Mouse (Mus musculus) mature B cell (primary cell): ENCODE measurements around the gene Gm44502.
"Not testable (repeated sequence)": the region's sequence is repeated elsewhere in the genome, so short reads cannot be mapped to it uniquely, and the experiment has no call there.

Experiments used
- in situ Hi-C: fragments of 300-500 bp; cut with MboI; formaldehyde crosslinking; loops from 2 replicates; pipeline ENCODE4 v1.14.3; 2019

Gene Gm44502

GRCm38 (mm10) chr15:89453865-89454478 lies 24.5 kb upstream of the Gm44502 start, which contains the start of gene Mapk8ip2:
TSS of gene Mapk8ip2 (plus strand) at chr15:89453913.
- in situ Hi-C loops: no loop called here

DNA sequence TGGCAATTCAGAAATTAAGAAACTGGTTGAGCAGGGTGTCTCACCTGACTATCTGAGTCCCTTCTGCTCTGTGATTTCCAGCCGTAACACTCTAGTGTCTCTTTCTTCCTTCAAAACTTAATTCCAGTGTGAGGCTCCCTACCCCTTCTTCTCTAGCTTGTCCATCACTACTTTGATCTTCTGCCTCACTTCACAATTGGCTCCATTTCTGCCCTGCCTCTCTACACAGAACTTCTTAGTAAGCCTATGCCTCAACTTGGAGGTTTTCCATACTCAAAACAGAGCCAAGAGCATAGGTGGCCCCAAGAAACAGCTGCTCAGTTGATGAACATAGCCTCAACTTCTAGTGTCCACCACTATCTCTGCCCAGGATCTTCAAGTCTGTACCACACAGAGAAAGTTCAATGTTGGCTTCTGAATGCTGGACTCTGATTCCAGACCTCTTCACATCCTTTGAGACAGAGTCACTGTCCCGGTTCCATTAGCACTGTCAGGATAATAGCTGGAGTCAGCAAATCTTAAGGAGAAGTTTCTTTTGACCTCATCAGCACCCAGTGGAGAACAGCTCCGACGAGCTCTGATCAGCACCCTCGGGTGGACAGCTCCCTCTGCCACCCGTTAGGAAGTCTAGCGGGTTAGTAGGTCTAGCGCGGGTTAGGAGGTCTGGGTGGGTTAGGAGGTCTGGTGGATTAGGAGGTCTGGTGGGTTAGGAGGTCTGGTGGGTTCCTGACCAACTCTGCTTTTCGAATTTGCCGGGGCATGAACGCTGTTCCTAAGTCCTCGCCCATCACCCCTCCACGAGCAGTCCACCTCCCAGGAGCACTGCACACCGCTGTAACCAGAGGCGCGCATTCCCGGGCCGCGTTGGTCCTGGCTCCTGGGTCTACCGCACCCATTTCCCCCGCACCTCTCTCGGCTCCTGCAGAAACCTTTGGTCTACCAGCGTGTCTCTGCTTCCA lies 23.7 kb upstream of the Gm44502 start:
- in situ Hi-C loops: no loop called here

GRCm38 (mm10) chr15:89442486-89443070 lies 13.1 kb upstream of the Gm44502 start:
- in situ Hi-C loops: no loop called here

DNA sequence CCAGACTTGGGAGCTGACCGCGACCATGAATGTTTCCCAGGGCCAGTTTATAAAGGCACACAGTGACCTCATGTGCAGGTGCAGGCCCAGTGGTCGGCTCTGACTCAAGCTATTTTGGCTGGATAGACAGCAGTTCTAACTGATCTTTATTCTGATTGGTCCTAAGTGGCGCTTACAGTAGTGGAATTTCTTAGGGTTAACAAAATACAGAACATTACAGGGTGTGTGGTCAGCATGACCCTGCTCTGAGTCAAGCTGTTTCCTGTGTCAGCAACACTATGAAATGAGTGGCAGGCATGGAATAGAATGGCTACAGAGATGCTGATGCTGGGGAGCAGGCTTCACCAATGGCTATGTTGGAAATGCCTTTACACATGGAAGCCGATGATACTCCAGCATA lies 6.4 kb upstream of the Gm44502 start:
- in situ Hi-C loops: no loop called here

DNA sequence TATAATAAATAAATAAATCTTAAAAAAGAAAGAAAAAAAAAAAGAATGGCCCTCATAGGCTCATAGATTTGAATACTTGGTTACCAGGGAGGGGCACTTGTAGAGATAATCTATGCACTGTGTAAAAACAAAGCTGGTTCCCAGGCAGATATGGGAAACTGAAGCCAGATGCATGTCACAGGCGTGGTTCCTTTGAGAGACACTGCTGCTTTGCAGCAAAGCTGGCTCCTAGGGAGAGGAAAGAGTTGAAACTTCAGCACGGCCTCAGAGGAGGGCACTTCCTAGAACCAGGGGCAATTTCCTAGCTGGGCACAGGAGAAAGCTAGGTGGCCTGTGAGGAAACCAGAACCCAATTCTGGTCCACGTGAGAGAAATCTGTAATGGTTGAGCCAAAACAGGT lies 4.6 kb upstream of the Gm44502 start:
- in situ Hi-C loops: no loop called here

- in situ Hi-C loops: no loop called here
These were observed 3.5 kb upstream of the Gm44502 start for GRCm38 (mm10) chr15:89432946-89433345.

GRCm38 (mm10) chr15:89431806-89432205 lies 2.3 kb upstream of the Gm44502 start:
- in situ Hi-C loops: no loop called here

GRCm38 (mm10) chr15:89431271-89431670 lies 1.8 kb upstream of the Gm44502 start:
- in situ Hi-C loops: no loop called here

DNA sequence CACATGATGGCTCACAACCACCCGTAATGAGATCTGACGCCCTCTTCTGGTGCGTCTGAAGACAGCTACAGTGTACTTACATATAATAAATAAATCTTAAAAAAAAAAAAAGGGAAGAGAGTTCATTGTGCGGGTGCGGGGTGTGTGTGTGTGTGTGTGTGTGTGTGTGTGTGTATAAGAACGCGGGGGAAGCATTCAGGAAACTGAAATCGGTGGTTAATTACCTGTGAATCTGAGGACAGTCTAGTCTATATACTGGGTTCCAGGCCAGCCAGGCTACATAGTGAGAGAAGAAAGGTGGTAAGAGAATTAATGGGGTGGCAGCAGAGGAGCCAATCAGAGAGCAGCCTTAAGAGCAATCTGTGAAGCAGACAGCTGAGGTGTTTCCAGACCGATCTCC lies 1.3 kb upstream of the Gm44502 start:
- in situ Hi-C loops: not testable (repeated sequence)

GRCm38 (mm10) chr15:89430341-89430740 lies 845 bp upstream of the Gm44502 start:
- in situ Hi-C loops: no loop called here

DNA sequence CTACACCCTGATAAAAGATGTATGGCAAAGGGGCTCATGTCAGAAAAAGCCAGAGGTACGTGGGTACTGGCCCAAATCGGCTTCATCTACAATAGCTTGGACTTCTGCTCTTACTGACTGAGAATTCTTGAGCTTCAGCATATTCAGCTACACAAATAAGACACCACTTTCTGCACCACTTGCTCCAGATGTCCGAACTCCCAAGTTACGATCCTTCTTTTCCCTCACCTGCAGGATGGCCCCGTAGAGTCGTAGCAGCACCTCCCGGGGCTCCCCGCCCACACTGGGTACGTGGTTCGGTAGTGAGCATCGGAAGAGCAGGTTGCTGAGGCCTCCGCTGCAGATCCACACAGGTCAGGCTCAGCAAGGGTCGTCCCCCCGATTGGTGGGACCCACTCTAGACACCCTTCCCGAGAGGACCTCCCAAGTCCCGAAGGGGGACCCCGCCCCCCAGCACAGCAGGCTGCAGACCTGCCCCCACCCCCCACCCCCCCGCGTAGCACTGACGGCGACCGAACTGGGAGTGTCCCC lies 610 bp downstream of the Gm44502 start:
- in situ Hi-C loops: no loop called here

DNA sequence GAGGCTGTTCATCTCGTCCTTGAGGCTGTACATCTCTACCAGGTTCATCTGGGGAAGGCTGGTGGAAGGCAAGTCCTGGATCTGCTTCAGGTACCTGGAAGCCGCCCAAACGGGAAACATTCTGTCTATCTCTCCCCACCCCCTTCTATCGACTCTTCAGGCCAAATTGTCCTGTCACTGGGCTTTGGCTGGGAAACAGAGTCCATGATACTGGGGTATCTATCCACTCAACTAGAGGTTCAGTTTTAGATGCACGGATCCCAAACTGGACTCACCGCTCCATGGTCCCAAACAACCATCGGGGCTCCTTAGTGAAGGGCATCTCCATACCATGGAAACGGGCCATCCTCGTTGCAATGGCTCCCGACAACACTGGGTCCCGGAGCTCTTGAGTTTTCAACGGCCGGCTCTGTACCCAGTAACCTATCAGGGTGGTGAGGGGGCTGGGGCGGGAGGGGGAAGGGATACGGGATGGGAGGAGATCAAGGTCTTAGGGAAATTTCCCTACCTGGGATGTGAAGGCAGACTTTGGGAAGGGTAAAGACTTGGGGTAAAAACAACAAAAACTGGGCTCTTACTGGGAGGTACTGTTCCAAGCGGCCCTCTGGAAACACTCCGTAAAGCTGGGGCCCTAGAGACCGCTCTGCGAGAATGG lies 1.2 kb downstream of the Gm44502 start:
- in situ Hi-C loops: no loop called here

- in situ Hi-C loops: no loop called here
These were observed 2.8 kb downstream of the Gm44502 start for GRCm38 (mm10) chr15:89426716-89427115.

DNA sequence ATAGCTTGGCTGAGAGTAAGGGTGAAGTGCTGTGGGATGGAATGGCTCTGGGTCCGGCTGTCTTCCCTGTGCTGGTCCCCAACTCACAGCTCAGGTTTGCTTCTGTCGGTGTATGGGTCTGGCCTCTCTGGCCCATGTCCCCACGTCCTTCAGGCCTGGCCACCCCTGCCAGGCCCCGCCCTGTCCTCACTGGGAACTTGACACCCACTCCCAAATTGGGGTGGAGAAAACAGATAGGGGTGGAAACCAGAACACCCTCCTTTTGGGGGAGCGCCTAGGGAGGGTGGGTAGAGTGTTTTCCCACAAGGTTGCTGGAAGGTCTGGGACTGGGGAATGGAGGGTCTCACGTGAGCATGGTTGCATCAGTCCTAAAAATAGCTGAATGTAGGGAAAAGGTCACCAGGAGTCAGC lies 3.8 kb downstream of the Gm44502 start, which contains the start of gene Cpt1b:
Cpt1b (minus strand) TSS at position 153 of the 411 bp plus-strand sequence.
- in situ Hi-C loops: no loop called here

DNA sequence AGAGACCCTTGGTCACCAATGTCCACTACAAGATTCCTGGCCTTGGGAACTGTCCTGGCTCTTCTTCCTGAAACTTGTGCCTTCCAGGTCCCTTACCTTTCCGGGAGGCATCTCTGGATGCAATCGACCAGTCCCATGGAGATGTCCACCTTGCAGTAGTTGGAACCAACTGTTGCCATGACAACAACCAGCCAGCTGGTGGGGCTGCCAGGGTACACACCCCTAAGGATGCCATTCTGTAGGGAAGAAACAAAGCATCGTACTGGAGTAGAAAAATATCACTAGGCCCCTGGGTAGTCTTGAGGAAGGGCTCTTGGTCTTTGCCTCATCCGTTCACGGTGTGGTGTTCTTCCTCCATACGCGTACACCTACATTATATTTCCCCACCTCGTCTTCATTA lies 4.9 kb downstream of the Gm44502 start:
- in situ Hi-C loops: no loop called here

DNA sequence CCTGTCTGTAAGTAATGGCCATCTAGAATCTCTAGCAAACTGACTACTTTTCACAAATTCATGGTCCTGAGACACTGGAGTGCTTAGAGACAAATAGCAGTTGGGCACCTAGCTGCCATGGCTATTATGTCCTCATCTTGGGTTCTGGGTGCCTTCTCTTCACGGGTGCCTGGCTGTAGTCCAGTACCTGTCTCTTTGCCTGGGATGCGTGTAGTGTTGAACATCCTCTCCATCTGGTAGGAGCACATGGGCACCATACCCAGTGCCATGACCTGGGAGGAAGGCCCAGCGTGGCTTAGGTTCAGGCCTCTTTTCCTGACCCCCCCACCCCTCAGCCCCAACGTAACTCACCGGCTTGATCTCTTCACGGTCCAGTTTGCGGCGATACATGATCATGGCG lies 7.6 kb downstream of the Gm44502 start:
- in situ Hi-C loops: no loop called here

GRCm38 (mm10) chr15:89415282-89415681 lies 14.2 kb downstream of the Gm44502 start:
- in situ Hi-C loops: no loop called here

- in situ Hi-C loops: no loop called here
These were observed 19.4 kb downstream of the Gm44502 start, which contains the start of gene Syce3 for GRCm38 (mm10) chr15:89410118-89410517. TSS of gene Syce3 (minus strand) at chr15:89410503.

GRCm38 (mm10) chr15:89406691-89407090 lies 22.8 kb downstream of the Gm44502 start:
- in situ Hi-C loops: no loop called here

DNA sequence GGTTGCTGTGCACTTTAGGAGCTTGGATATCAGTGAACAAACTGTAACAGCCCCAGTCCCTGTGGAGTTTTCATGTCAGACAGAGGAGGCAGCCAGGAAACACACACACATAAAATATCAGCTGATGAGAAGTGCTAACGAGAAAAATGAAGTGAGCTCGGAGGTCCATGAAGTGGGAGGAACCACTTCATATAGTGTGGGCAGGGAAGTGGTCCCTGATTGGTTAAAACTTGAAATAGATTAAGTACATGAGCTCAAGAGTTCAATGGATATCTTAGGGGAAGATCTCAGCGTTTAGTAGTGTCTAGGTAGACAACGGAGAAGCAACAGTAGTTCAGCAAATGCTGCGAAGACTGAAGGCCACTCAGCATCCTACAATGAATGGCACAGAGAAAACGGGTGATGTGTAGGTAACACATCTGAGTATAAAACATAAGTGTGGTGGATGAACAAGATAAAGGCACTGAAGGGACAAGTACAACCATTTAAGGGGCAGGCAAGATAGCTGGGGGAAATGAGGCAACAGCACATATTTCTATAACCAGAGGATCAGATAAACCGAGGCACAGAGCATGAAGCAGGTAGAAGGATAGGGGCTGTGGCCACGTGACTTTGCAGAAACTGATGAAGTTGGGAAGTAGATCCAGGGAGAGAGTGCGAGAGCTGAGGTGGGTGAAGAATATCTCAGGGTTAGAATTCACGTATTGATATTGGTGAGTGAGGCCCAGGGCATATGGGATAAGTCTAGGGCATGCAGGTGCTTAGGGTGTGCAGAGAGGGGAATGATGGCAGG lies 24.5 kb downstream of the Gm44502 start:
- in situ Hi-C loops: no loop called here

- in situ Hi-C loops: no loop called here
These were observed 27.0 kb downstream of the Gm44502 start for GRCm38 (mm10) chr15:89402471-89402870.
